Mouse (Mus musculus): Measurements from ENCODE around the gene Ablim1. TPM values are rescaled to one million over a fixed set of nuclear protein-coding genes. Genes with fewer than 3 reads are reported as not detected.

The Ablim1 gene
- polyA plus RNA-seq, 1 experiment from 2014 or later: 6.1 TPM

- 76% methylated on average over 2 of the region's 2 CpGs for WGBS (ENCODE audit: insufficient replicate concordance)
These were observed 230.8 kb downstream of the Ablim1 start for GRCm38 (mm10) chr19:57083887-57084286.

GRCm38 (mm10) chr19:57083183-57083555, 231.6 kb downstream of the Ablim1 start:
- no peak for ATAC-seq
- Histone ChIP-seq H3K9me3 (replicated peaks) (no peaks in the 10 kb centered on the region), H3K4me3 (no peak overlapping the region), H3K36me3 (no peaks in the 10 kb centered on the region), H3K27ac (no peak overlapping the region), H3K9ac (no peak overlapping the region), H3K4me1 (no peaks in the 10 kb centered on the region), H3K27me3 (replicated peaks) (no peaks in the 10 kb centered on the region), H3K4me2 (no peak overlapping the region)
- WGBS (ENCODE audit: insufficient replicate concordance): 71% methylated on average over 10 of the region's 10 CpGs

More at GRCm38 (mm10) chr19:57083887-57084286, 230.8 kb downstream of the Ablim1 start:
- Histone ChIP-seq H3K4me3 (no peak overlapping the region), H3K36me3 (no peaks in the 10 kb centered on the region), H3K27me3 (replicated peaks) (no peaks in the 10 kb centered on the region), H3K9me3 (replicated peaks) (no peaks in the 10 kb centered on the region), H3K27ac (no peak overlapping the region), H3K4me2 (no peak overlapping the region), H3K4me1 (no peaks in the 10 kb centered on the region), H3K9ac (no peak overlapping the region)
- no peak for ATAC-seq

- 61% methylated on average over 17 of the region's 17 CpGs for WGBS (ENCODE audit: insufficient replicate concordance)
- Histone ChIP-seq H3K4me3 (no peak overlapping the region), H3K36me3 (no peaks in the 10 kb centered on the region), H3K27ac (no peak overlapping the region), H3K9me3 (replicated peaks) (no peaks in the 10 kb centered on the region), H3K4me1 (no peaks in the 10 kb centered on the region), H3K4me2 (no peak overlapping the region), H3K27me3 (replicated peaks) (no peaks in the 10 kb centered on the region), H3K9ac (no peak overlapping the region)
- no peak for ATAC-seq
These were observed 232.1 kb downstream of the Ablim1 start for GRCm38 (mm10) chr19:57082454-57083182.

GRCm38 (mm10) chr19:57081536-57081935, 233.2 kb downstream of the Ablim1 start:
- Histone ChIP-seq H3K9me3 (replicated peaks) (no peaks in the 10 kb centered on the region), H3K4me1 (no peaks in the 10 kb centered on the region), H3K4me2 (no peak overlapping the region), H3K27me3 (replicated peaks) (no peaks in the 10 kb centered on the region), H3K27ac (no peak overlapping the region), H3K36me3 (no peaks in the 10 kb centered on the region), H3K9ac (no peak overlapping the region), H3K4me3 (no peak overlapping the region)
- no peak for ATAC-seq
- 64% methylated on average over 4 of the region's 4 CpGs for WGBS (ENCODE audit: insufficient replicate concordance)

DNA sequence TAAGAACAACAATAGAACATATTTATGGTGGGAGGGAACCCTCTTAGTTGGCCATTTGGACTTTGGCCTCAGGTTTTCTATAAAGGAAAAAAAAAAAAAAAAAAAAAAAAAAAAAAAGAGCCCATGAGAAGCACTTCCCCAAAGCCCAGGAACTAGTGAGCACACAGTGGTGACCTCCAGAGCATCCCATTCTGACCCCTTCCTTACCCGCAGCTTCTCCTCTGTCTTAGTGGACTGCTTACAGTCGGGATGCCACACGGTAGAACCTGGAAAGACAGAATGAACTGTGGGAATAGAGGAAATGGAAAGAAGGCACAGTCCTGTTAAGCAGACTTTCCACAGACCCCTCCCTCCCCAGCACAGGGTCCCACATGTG, 235.1 kb downstream of the Ablim1 start:
- Histone ChIP-seq H3K4me1 (no peaks in the 10 kb centered on the region), H3K27me3 (replicated peaks) (no peaks in the 10 kb centered on the region), H3K4me2 (no peak overlapping the region), H3K9me3 (replicated peaks) (no peaks in the 10 kb centered on the region), H3K27ac (no peak overlapping the region), H3K9ac (no peak overlapping the region), H3K36me3 (no peaks in the 10 kb centered on the region), H3K4me3 (no peak overlapping the region)
- ATAC-seq: no peak
- 84% methylated on average over 3 of the region's 3 CpGs for WGBS (ENCODE audit: insufficient replicate concordance)

GRCm38 (mm10) chr19:57078867-57079605, 235.7 kb downstream of the Ablim1 start:
- H3K36me3 ChIP-seq: no peaks in the 10 kb centered on the region
- H3K4me2 ChIP-seq: no peak overlapping the region
- H3K4me1 ChIP-seq: no peaks in the 10 kb centered on the region
- ATAC-seq: no peak
- no peak overlapping the region for H3K9ac ChIP-seq
- WGBS (ENCODE audit: insufficient replicate concordance): 62% methylated on average over 10 of the region's 10 CpGs
- H3K27me3 ChIP-seq (replicated peaks): no peaks in the 10 kb centered on the region
- H3K27ac ChIP-seq: no peak overlapping the region
- H3K4me3 ChIP-seq: no peak overlapping the region
- H3K9me3 ChIP-seq (replicated peaks): no peaks in the 10 kb centered on the region

GRCm38 (mm10) chr19:57077826-57078699, 236.7 kb downstream of the Ablim1 start:
- no peak overlapping the region for H3K9ac ChIP-seq
- H3K27ac ChIP-seq: no peak overlapping the region
- H3K4me1 ChIP-seq: no peaks in the 10 kb centered on the region
- no peaks in the 10 kb centered on the region for H3K27me3 ChIP-seq (replicated peaks)
- H3K36me3 ChIP-seq: no peaks in the 10 kb centered on the region
- WGBS (ENCODE audit: insufficient replicate concordance): 74% methylated on average over 13 of the region's 13 CpGs
- no peaks in the 10 kb centered on the region for H3K9me3 ChIP-seq (replicated peaks)
- no peak overlapping the region for H3K4me3 ChIP-seq
- H3K4me2 ChIP-seq: no peak overlapping the region
- no peak for ATAC-seq

DNA sequence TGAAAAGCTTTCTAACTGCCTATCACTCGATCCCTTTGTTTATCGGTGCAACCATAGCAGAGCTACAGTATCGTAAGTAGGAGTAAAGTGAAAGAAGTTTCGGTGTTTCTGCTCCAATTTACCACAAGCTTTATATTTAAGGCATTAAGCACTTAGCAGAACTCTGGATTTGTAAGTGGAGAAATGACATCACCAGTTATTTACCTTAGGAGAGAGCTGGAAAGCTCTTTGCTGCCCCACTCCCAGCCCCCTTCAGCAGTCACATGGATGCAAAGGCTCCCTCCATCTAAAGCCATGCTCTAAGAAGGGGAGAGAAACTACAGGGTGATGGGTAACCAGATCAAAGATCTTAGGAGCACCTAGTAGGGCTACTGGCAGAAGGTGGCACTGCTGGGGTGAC, 241.3 kb downstream of the Ablim1 start:
- no peaks in the 10 kb centered on the region for H3K27me3 ChIP-seq (replicated peaks)
- H3K4me3 ChIP-seq: no peak overlapping the region
- no peak for ATAC-seq
- no peaks in the 10 kb centered on the region for H3K4me1 ChIP-seq
- H3K36me3 ChIP-seq: no peaks in the 10 kb centered on the region
- H3K9ac ChIP-seq: no peak overlapping the region
- 74% methylated on average over 4 of the region's 4 CpGs for WGBS (ENCODE audit: insufficient replicate concordance)
- no peak overlapping the region for H3K4me2 ChIP-seq
- H3K27ac ChIP-seq: no peak overlapping the region
- no peaks in the 10 kb centered on the region for H3K9me3 ChIP-seq (replicated peaks)

GRCm38 (mm10) chr19:57072756-57073155, 242.0 kb downstream of the Ablim1 start:
- Histone ChIP-seq H3K4me1 (no peaks in the 10 kb centered on the region), H3K36me3 (no peaks in the 10 kb centered on the region), H3K9me3 (replicated peaks) (no peaks in the 10 kb centered on the region), H3K27ac (no peak overlapping the region), H3K4me2 (no peak overlapping the region), H3K27me3 (replicated peaks) (no peaks in the 10 kb centered on the region), H3K9ac (no peak overlapping the region), H3K4me3 (no peak overlapping the region)
- 47% methylated on average over 3 of the region's 3 CpGs for WGBS (ENCODE audit: insufficient replicate concordance)
- ATAC-seq: no peak

DNA sequence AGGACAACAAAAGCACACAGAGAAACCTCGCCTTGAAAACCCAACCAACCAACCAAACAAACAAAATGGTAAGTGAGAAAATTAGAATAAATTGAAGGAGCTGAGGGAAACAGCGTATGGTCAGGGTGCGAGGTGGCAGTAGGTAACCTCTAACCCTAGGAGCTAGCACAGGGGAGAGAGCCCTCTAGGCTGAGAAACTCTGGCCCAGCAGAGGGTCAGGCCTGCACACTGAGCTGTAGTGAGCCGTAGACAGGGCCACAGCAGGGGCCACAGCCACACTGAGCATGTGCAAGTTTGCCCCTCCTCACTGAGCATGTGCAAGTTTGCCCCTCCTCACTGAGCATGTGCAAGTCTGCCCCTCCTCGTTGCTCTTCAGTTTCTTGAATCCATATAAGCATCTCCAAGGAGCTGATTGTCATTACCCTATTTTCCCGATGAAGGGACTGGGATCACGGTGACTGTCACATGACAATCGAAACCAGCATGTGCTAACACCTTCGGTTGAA, 247.6 kb downstream of the Ablim1 start:
- 74% methylated on average over 9 of the region's 9 CpGs for WGBS (ENCODE audit: insufficient replicate concordance)
- Histone ChIP-seq H3K4me1 (no peaks in the 10 kb centered on the region), H3K27ac (no peak overlapping the region), H3K9me3 (replicated peaks) (no peaks in the 10 kb centered on the region), H3K9ac (no peak overlapping the region), H3K27me3 (replicated peaks) (no peaks in the 10 kb centered on the region), H3K4me3 (no peak overlapping the region), H3K4me2 (no peak overlapping the region), H3K36me3 (peaks cover 9% of the 10 kb centered on the region; the same call in 1 of the 2 replicates)
- ATAC-seq: no peak

DNA sequence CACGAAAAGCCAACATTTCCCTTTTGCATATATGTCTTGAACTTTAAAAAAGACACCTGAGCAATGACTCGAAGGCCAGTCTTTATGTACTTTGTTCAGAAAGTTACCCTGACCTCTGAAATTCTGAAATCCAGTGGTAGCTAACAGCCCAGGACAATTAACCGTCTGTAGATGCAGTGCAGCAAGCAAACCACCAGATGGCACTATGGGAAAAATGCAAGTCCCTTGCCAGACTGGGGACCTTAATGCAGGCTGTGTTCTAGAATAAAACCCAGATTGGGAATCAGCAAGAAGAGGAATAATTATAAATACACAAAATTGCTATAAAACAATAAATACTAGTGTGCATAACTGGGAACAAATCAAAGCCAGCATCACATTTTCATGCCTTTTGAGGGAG, 248.4 kb downstream of the Ablim1 start:
- ATAC-seq: no peak
- Histone ChIP-seq H3K4me2 (no peak overlapping the region), H3K27ac (no peak overlapping the region), H3K9ac (no peak overlapping the region), H3K36me3 (peaks cover 9% of the 10 kb centered on the region; the same call in 1 of the 2 replicates), H3K27me3 (replicated peaks) (no peaks in the 10 kb centered on the region), H3K4me3 (no peak overlapping the region), H3K4me1 (no peaks in the 10 kb centered on the region), H3K9me3 (replicated peaks) (no peaks in the 10 kb centered on the region)
- 25% methylated on average over 3 of the region's 3 CpGs for WGBS (ENCODE audit: insufficient replicate concordance)

- no peaks in the 10 kb centered on the region for H3K27me3 ChIP-seq (replicated peaks)
- no peak overlapping the region for H3K27ac ChIP-seq
- ATAC-seq: no peak
- peaks cover 16% of the 10 kb centered on the region for H3K36me3 ChIP-seq
- peaks cover 3% of the 10 kb centered on the region for H3K9me3 ChIP-seq (replicated peaks)
- WGBS (ENCODE audit: insufficient replicate concordance): 73% methylated on average over 4 of the region's 4 CpGs
- no peak overlapping the region for H3K4me3 ChIP-seq
- no peaks in the 10 kb centered on the region for H3K4me1 ChIP-seq
- no peak overlapping the region for H3K9ac ChIP-seq
- no peak overlapping the region for H3K4me2 ChIP-seq
These were observed 252.0 kb downstream of the Ablim1 start for GRCm38 (mm10) chr19:57062746-57063145.

All from liver, embryonic 12.5 days (tissue).